Mouse (Mus musculus): ENCODE data around the gene Map4k1. TPM values are rescaled to one million over a fixed set of nuclear protein-coding genes. Genes with fewer than 3 reads are reported as not detected.

Gene Map4k1
- polyA plus RNA-seq, 1 experiment from 2014 or later, result 11.4 TPM

DNA sequence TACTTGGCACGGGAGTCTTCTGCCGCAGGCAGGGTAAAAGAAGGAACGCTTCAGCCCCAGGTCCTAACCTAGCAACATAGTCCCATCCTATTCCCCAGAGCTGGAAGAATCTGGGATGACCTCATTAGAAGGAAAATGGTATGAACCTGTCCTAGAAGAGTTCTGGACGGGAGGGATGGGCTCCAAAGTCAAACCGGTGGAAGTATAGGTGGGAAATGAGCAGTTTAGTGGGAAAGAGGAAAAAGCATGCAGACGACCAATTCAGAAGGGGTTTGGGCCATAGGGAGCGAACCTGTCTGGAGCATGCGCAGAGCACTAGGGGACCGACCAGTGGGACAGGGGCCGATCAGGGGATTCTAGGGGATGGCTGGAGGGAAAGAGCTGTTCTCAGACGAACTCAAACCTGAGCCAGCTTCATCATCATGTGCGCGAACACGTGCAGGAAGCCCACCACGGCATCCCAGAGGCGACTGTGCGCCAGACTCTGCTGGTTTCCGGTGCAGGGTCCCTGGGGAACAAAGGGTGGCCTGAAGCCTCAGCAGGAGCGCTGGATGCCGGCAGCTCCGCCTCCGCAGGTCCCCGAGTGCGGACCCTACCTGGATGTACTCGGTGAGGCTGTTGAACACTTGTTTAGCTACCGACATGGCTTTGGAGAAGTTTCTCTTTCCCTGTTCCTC lies 58.3 kb downstream of the Map4k1 start:
- peak; percentile 60 for ATAC-seq (replicated peaks)
- Histone ChIP-seq H3K36me3 (replicated peaks) (no peaks in the 10 kb centered on the region), H3K9me3 (no peaks in the 10 kb centered on the region), H3K27me3 (replicated peaks) (no peaks in the 10 kb centered on the region), H3K4me1 (peaks cover 16% of the 10 kb centered on the region), H3K4me3 (peak overlapping the region; percentile 37), H3K27ac (peak overlapping the region; percentile 49; the same call in 1 of the 2 replicates), H3K4me2 (peak overlapping the region; percentile 67), H3K9ac (peak overlapping the region; percentile 37)
- under 1% methylated on average over 26 of the region's 26 CpGs for WGBS

- ATAC-seq (replicated peaks), result no peak
- 86% methylated on average over 5 of the region's 5 CpGs for WGBS
- H3K4me3 ChIP-seq, result no peak overlapping the region
- no peaks in the 10 kb centered on the region for H3K36me3 ChIP-seq (replicated peaks)
- H3K27me3 ChIP-seq (replicated peaks), result peaks cover 4% of the 10 kb centered on the region; the same call in 1 of the 2 replicates
- H3K9me3 ChIP-seq, result no peaks in the 10 kb centered on the region
- H3K4me2 ChIP-seq, result no peak overlapping the region
- H3K27ac ChIP-seq, result no peak overlapping the region
- peaks cover 16% of the 10 kb centered on the region for H3K4me1 ChIP-seq
- H3K9ac ChIP-seq, result no peak overlapping the region
Observed at GRCm38 (mm10) chr7:29041194-29041593, 59.3 kb downstream of the Map4k1 start.

GRCm38 (mm10) chr7:29043016-29043673 lies 61.3 kb downstream of the Map4k1 start:
- H3K27ac ChIP-seq, result peak overlapping the region; percentile 57
- no peaks in the 10 kb centered on the region for H3K36me3 ChIP-seq (replicated peaks)
- no peak overlapping the region for H3K4me3 ChIP-seq
- no peak overlapping the region for H3K9ac ChIP-seq
- peaks cover 16% of the 10 kb centered on the region for H3K4me1 ChIP-seq
- H3K27me3 ChIP-seq (replicated peaks), result peaks cover 4% of the 10 kb centered on the region; the same call in 1 of the 2 replicates
- WGBS, result 52% methylated on average over 19 of the region's 19 CpGs
- H3K4me2 ChIP-seq, result peak overlapping the region; percentile 9; the same call in 1 of the 2 replicates
- no peak for ATAC-seq (replicated peaks)
- H3K9me3 ChIP-seq, result no peaks in the 10 kb centered on the region

DNA sequence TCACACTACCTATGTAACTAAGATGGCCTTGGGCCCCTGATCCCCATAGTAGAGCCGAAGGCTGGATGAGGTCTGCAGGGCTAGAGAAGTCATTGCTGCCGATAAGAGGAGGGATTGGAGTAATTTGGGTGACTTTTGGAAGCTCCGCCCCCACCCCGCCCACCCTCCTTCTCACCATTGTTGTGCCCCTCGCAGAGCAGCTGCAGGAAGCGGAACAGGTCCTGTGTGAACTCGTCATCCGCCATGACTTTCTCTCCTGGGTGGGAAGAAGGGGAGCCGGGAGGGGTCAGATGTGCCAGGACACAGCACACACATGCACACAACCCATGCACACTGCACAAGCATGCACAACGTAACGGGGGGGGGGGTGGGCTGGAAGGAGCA lies 61.8 kb downstream of the Map4k1 start:
- no peaks in the 10 kb centered on the region for H3K36me3 ChIP-seq (replicated peaks)
- H3K9ac ChIP-seq, result no peak overlapping the region
- WGBS, result 39% methylated on average over 11 of the region's 11 CpGs
- H3K27me3 ChIP-seq (replicated peaks), result peaks cover 4% of the 10 kb centered on the region; the same call in 1 of the 2 replicates
- H3K4me3 ChIP-seq, result no peak overlapping the region
- peaks cover 16% of the 10 kb centered on the region for H3K4me1 ChIP-seq
- H3K9me3 ChIP-seq, result no peaks in the 10 kb centered on the region
- H3K27ac ChIP-seq, result peak overlapping the region; percentile 57; the same call in 1 of the 2 replicates
- peak overlapping the region; percentile 9; the same call in 1 of the 2 replicates for H3K4me2 ChIP-seq
- no peak for ATAC-seq (replicated peaks)

DNA sequence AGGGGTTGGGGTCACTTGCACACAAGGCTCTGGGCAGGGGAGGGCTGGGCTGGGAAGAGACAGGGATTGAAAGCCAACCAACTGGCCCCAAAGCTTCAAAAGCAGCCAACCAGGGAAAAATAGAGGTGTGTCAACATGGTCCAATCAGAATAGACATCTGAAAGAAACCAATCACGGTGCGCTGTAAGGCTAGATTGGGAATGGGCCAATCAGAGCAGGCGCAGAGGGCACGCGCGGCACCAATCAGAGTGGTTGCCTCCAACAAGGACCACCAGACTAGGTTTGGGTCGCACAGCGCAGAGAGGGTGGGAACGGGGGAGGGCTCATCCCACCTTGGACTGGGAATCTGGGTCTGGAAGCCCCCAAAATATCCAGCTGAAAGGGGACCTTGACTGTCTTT lies 62.5 kb downstream of the Map4k1 start:
- Histone ChIP-seq H3K27me3 (replicated peaks) (peaks cover 4% of the 10 kb centered on the region; the same call in 1 of the 2 replicates), H3K4me2 (peak overlapping the region; percentile 9; the same call in 1 of the 2 replicates), H3K27ac (0 out of 2 replicates have a peak overlapping the region, but pooled peaks have one; percentile 57), H3K4me1 (peaks cover 16% of the 10 kb centered on the region), H3K4me3 (no peak overlapping the region), H3K9ac (no peak overlapping the region), H3K9me3 (no peaks in the 10 kb centered on the region), H3K36me3 (replicated peaks) (no peaks in the 10 kb centered on the region)
- WGBS, result 53% methylated on average over 9 of the region's 9 CpGs
- 0 out of 2 replicates have a peak, but pooled peaks have one; percentile 35 for ATAC-seq (replicated peaks)

DNA sequence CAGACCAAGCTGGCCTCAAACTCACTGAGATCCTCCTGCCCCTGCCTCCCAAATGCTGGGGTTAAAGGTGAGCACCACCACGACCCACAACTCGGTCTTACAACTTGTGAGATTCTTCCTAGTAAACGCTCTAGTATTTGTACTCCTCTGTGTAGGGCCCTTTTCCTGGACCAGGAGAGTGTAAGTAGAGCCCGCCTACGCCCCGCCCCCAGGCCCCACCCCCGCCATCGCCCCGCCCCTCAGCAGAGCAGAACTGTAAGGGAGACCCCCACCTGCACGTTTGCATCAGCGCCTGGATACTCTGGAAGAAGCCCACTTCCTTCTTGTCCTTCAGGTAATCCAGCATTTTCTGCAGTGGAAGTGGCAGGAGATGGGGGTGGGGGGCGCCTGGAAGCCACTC lies 64.7 kb downstream of the Map4k1 start:
- WGBS, result 5% methylated on average over 12 of the region's 12 CpGs
- no peak overlapping the region for H3K27ac ChIP-seq
- H3K36me3 ChIP-seq (replicated peaks), result no peaks in the 10 kb centered on the region
- H3K4me2 ChIP-seq, result peak overlapping the region; percentile 31
- 0 out of 2 replicates have a peak, but pooled peaks have one; percentile 43 for ATAC-seq (replicated peaks)
- H3K4me3 ChIP-seq, result no peak overlapping the region
- peaks cover 4% of the 10 kb centered on the region; the same call in 1 of the 2 replicates for H3K27me3 ChIP-seq (replicated peaks)
- H3K9me3 ChIP-seq, result no peaks in the 10 kb centered on the region
- H3K4me1 ChIP-seq, result peaks cover 6% of the 10 kb centered on the region; the same call in 1 of the 2 replicates
- H3K9ac ChIP-seq, result no peak overlapping the region; the same call in 1 of the 2 replicates

DNA sequence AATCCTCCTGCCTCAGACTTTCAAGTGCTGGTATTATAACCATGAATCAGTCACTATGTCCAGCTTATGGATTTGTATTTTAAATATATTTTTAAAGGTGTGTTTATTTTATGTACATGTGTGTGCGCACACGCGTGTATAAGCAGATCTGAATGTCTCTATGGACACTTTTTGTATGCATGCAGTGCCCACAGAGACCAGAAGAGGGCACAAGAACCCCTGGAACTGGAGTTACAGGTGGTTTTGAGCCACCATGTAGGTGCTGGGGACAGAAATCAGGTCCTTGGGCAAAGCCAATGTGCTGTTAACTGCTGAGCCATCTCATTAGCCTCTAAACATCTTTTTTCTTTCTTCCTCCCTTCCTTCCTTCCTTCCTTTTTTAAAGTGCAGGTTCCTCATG lies 66.2 kb downstream of the Map4k1 start:
- Histone ChIP-seq H3K9me3 (no peaks in the 10 kb centered on the region), H3K4me1 (peaks cover 6% of the 10 kb centered on the region; the same call in 1 of the 2 replicates), H3K36me3 (replicated peaks) (no peaks in the 10 kb centered on the region), H3K27ac (no peak overlapping the region), H3K4me3 (no peak overlapping the region), H3K27me3 (replicated peaks) (peaks cover 17% of the 10 kb centered on the region), H3K4me2 (no peak overlapping the region), H3K9ac (no peak overlapping the region)
- WGBS, result 90% methylated on average over 3 of the region's 3 CpGs
- no peak for ATAC-seq (replicated peaks)

GRCm38 (mm10) chr7:29048615-29049014 lies 66.8 kb downstream of the Map4k1 start:
- peaks cover 23% of the 10 kb centered on the region for H3K27me3 ChIP-seq (replicated peaks)
- 80% methylated on average over 11 of the region's 11 CpGs for WGBS
- no peaks in the 10 kb centered on the region for H3K36me3 ChIP-seq (replicated peaks)
- H3K4me1 ChIP-seq, result peaks cover 5% of the 10 kb centered on the region; the same call in 1 of the 2 replicates
- no peaks in the 10 kb centered on the region for H3K9me3 ChIP-seq
- H3K9ac ChIP-seq, result no peak overlapping the region
- no peak for ATAC-seq (replicated peaks)
- H3K4me2 ChIP-seq, result no peak overlapping the region
- no peak overlapping the region for H3K4me3 ChIP-seq
- no peak overlapping the region for H3K27ac ChIP-seq

GRCm38 (mm10) chr7:29050797-29051196 lies 68.9 kb downstream of the Map4k1 start:
- Histone ChIP-seq H3K36me3 (replicated peaks) (no peaks in the 10 kb centered on the region), H3K9me3 (no peaks in the 10 kb centered on the region), H3K27ac (no peak overlapping the region), H3K4me3 (no peak overlapping the region), H3K4me2 (no peak overlapping the region), H3K4me1 (no peaks in the 10 kb centered on the region), H3K9ac (no peak overlapping the region), H3K27me3 (replicated peaks) (peaks cover 33% of the 10 kb centered on the region)
- no peak for ATAC-seq (replicated peaks)
- WGBS, result 41% methylated on average over 2 of the region's 2 CpGs

DNA sequence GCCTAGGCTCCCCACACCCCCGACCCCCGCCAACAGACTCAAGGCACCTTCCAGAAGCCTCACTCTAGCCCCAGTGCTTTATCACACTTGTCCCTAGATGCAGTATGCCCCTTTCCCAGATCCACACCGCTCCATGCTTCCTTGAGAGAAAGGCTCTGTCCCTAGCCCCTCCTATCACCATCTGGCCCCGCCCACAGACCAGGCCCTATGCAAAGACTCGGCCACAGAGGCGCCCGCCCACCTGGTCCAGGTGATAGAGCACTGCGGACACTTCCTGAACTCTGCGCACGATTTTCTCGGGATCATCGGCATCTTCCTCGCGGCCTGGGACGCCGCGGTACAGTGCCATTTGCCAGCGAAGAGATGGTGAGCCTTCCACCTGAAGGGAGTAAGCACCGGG lies 71.0 kb downstream of the Map4k1 start:
- Histone ChIP-seq H3K9me3 (no peaks in the 10 kb centered on the region), H3K4me2 (0 out of 2 replicates have a peak overlapping the region, but pooled peaks have one; percentile 17), H3K36me3 (replicated peaks) (no peaks in the 10 kb centered on the region), H3K4me3 (no peak overlapping the region), H3K27ac (no peak overlapping the region), H3K27me3 (replicated peaks) (peaks cover 33% of the 10 kb centered on the region), H3K9ac (no peak overlapping the region), H3K4me1 (no peaks in the 10 kb centered on the region)
- no peak for ATAC-seq (replicated peaks)
- WGBS, result 6% methylated on average over 19 of the region's 19 CpGs

Measured in midbrain, embryonic 15.5 days (tissue).